Mouse (Mus musculus): ENCODE results near the gene Aldh2.
"Not testable (repeated sequence)": the region's sequence is repeated elsewhere in the genome, so short reads cannot be mapped to it uniquely, and the experiment has no call there.

The Aldh2 gene

DNA sequence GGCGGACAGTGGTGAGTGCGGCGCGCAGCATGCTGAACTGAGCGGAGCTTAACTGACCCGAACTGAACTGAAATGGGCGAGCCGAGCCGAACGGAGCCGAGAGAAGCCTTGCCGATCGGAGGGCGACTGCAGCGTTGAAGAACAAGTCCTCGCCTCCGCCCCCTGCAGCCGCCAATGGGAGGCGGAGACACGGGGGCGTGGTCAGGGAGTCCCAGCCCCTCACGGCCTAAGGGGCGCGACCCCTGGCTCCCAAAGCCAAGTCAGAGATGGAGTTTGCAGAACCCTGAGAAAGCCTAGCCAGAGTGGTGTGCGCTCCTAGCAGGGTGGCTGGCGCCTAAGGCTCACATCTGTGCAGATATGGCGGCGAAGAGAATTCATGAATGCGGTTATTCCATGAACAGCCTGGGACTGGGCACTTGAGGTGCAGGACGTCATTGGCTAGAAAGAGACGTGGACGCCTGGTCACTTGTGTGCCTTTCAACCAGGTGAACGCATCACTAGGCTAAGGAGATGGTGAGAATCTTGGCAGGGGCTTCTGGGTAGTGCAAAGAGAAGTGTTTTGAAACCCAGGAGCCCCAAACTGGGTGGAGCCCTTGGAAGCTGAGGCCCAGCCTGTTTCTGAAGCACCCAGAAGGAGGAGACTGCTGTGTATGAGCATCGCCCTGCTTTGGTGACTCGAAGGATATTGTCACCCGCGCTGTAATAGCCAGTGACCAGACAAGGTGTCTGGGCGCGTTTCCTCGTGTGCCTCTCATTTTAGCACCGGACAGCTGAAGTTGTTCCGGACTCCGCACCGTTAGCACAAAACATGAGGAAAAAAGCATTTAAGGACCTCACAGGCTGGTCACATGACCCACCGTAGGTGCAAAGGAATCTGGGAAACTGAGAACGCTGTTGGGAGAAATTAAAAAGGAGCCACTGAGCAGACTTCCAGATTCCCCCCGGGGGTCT, at the start of gene Aldh2:
Gene Aldh2 (minus strand): TSS at position 374 of the 951 bp plus-strand sequence.
- DNase-seq (ENCODE audit: low spot score), result peak; percentile 73

DNA sequence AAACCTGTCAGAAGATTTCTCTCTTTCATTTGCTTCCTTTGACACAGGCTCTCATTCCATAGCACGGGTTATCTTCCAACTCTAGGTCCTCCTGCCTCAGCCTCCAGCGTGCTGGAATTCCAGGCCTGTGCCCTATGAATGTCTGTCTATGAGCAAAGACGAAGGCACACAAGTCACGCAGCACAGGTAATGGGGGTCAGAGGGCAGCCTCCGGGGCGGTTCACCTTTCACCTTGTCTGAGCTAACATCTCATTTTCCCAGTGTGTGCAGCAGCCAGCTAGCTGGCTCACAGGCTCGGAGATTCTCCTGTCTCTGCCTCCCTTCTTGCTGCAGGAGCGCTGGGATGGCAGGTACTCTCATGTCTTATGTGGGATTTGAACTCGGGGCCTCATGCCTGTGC, 46.0 kb upstream of the Aldh2 start:
- DNase-seq (ENCODE audit: low spot score), result no peak

DNA sequence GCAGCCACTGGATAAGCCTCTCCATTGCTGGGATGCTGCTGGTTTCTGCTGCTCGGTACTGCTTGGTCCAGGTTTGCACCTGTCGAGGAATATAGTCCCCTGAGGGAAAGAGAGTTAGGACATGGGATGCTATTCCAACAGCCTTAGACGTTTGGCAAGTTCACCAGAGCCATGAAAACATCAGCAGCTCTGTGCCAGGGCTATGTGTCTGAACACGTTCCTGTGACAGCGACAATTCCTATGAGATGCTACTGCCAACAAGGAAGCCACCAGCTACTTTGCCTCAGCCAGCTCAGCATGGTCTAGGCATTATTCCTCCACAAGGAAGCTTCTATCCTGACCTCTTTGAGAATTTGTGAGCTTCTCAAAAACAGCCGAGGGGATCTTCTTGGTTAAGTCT, 43.7 kb upstream of the Aldh2 start:
- DNase-seq (ENCODE audit: low spot score), result no peak

DNA sequence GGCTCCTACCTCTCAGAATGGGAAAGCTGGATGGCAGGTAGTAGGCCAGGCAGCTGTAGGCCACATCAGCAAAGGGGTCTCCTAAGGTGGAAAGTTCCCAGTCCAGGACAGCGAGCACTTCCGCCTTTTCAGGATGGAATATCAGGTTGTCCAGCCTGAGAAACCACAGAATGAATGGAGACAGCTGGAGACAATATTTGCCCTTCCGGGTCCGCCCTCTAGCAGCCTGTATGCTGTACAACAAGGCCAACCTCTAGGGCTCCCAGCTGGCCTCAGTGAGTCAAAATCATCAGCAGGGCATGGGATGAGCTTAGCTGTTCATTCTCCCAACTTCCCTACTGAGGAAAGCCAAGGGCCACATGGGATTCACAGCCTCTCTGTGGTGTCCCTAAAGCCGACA, 41.0 kb upstream of the Aldh2 start:
- DNase-seq (ENCODE audit: low spot score), result no peak

DNA sequence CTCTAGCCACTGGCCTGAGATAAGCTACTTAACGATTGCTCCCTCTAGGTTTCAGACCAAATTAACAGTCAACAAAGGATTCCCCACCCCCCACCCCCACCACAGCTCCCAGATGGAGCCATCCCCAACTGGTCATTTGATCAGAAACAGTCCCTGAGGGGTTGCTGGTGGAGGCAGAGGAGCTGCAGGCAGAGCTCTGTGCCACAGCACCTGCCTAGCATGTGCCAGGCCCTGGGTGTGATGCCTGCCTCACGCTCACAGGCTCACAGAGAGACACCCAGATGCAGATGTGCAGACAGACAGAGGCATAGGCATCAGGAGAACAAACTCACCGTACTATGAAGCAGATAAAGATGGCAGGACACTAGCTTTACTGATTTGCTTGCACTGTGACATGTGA, 39.2 kb upstream of the Aldh2 start:
- no peak for DNase-seq (ENCODE audit: low spot score)

DNA sequence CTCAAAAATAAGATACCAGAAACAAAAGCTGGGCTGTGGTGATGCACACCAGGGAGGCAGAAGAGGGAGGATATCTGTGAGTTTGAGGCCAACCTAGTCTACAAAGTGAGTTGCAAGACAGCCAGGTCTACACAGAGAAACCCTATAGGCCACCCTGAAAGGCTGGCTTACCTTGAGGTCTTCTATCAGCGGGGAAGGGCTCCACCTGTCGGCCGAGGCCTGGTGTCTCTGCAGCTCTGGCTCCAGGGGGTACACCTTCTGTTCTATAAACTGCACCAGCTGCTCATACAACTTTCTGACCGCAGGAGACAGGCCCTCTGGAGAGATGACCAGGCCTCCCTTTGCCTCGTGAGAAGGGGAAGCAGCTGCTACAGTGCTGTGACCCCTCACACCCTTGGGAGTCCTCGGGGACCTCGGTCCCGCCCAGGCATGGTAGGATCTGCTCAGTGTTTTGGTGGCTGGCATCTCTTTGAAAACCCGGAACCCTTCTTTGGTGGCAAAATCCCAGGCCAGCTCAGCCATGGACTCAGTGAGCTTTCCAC, 37.6 kb upstream of the Aldh2 start:
- not testable (repeated sequence) for DNase-seq (ENCODE audit: low spot score)

DNA sequence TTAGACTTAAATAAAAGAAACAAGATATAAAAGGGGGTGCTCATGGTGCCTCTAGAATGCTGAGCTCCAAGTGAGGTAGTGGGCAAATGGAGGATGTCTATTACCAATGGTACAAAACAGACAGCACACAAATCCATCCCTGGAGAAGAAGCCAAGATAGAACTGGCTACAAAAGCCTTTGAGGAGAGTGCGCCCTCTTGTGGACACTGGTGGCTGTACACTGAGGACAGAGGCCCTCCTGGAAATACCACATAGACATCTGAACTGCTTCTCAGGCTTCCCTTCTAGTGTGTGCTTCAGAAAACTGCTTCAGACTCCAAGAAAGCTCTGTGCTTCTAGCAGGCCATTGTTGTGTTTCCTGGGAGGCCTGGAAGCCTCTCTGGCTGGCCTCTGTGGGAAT, 34.2 kb upstream of the Aldh2 start:
- DNase-seq (ENCODE audit: low spot score), result peak; percentile 63

DNA sequence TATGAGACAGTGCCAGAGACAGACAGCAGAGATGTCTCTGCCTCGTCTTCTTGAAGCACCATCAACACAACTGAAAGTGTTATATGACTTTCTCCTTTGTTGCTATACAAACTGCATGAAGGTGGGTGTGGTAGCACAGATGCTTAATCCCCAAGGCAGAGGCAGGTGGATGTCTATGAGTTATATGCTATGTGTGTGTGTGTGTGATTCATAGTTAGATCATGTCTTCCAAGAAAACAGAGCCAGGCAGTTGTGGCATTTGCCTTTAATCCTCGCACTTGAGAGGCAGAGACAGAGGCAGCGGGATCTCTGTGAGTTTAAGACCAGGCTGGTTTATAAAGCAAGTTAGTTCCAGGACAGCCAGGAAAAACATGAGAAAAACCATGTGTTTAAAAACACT, 29.6 kb upstream of the Aldh2 start:
- no peak for DNase-seq (ENCODE audit: low spot score)

DNA sequence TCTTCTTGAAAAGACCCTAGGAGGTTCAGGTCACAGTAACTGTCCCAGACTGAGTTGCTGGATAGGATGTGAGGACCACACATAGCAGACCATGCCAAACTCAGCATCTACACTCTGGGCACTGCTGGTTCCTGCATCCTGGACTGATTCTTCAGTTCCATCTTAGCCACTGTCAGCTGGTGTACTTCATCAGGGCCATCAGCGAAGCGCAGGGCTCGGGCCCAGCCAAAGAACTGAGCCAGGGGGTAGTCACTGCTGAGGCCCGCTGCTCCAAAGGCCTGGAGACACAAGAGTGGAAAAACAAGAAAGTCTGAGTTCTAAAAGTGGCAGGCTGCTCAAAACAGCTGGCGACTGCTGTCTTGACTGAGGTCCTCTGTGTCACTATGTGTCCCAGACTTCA, 27.5 kb upstream of the Aldh2 start:
- DNase-seq (ENCODE audit: low spot score), result no peak

DNA sequence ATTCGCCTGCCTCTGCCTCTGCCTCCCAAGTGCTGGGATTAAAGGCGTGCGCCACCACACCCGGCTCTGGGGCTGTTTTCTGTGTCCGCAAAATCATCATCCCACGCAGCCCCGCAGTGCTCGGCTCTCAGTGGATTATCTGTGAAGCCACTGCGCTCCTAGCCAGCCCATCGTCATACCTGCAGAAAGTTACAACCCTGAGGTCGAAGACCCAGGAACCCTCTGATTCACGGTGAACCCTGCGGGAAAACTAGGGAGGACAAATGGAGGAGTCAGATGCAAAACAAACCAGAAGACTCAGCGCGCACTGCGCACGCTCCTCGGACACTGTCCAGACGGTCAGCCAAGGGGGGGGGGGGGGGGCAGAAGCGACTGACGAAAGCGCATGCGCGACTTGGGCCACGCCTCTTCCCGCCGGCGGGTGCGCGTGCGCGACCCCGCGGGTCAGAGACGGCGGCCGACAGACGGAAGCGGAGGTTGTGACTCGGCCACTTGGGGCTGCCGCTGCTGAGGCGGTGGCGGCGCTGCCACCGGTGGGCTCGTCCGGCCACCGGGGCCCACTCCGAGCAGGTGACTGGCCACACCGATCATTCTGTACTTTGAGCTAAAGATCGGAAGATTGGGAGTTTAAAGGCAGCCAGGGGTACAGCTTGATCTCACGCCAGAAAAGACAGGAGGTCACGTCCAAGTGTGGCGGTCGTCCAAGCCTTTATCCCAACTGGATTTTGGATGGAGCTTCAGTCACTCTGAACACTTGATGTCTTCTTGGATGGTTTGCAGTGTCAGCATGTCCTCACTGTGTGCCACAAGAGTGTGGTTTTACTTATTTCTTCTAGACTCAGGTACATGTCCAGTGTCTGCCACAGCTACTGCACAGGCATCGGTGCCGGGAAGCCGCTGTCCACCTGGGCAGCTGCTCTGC, 25.2 kb upstream of the Aldh2 start, which contains the start of gene Acad12:
Gene Acad12 (minus strand): TSS at position 347 of the 922 bp plus-strand sequence.
- peak; percentile 65 for DNase-seq (ENCODE audit: low spot score)

DNA sequence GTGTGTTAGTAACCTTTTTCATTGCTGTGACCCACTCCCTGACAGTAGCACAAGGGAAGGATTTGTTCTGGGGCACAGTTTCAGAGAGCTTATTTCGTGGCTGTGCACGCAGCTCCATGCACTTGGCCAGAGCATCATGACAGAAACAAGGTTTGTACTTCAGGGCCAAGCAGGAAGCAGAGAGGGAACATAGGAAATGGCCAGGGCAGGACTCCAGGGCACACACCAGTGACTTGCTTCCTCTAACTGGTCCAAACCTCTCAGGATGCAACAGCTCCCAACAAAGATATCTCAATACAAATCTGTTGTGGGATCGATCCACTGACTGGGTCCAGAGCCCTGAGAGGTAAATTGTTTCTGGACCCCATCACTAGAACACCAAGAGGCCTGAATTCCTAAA, 21.3 kb upstream of the Aldh2 start:
- not testable (repeated sequence) for DNase-seq (ENCODE audit: low spot score)

DNA sequence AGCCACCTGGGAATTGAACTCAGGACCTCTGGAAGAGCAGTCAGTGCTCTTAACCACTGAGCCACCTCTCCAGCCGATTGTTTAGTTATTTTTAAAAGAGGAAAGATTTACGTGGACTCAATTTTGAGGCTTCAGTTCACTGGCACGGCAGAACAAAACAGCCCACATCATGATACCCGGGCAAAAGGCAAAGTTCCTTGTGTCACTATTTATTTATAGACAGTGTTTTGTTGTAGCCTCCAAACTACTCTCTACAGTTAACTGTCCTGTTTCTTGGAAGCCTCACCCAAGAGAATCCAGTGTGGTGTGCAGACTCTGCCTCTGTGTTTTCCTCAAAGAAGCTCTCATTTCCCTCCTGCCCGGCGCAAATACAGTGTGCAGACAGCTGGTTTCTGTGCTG, 18.4 kb upstream of the Aldh2 start:
- no peak for DNase-seq (ENCODE audit: low spot score)

DNA sequence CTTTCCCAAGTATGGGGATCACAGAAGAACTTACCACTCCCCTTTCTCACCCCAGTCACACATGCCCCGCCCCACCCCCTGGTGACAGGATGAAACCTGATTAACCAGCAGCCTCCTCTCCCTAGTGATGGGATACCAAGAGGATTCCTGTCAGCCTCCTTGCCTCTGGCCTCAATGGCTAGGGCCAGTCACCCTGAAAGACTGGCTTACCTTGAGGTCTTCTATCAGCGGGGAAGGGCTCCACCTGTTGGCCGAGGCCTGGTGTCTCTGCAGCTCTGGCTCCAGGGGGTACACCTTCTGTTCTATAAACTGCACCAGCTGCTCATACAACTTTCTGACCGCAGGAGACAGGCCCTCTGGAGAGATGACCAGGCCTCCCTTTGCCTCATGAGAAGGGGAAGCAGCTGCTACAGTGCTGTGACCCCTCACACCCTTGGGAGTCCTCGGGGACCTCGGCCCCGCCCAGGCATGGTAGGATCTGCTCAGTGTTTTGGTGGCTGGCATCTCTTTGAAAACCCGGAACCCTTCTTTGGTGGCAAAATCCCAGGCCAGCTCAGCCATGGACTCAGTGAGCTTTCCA, 16.0 kb upstream of the Aldh2 start:
- not testable (repeated sequence) for DNase-seq (ENCODE audit: low spot score)

DNA sequence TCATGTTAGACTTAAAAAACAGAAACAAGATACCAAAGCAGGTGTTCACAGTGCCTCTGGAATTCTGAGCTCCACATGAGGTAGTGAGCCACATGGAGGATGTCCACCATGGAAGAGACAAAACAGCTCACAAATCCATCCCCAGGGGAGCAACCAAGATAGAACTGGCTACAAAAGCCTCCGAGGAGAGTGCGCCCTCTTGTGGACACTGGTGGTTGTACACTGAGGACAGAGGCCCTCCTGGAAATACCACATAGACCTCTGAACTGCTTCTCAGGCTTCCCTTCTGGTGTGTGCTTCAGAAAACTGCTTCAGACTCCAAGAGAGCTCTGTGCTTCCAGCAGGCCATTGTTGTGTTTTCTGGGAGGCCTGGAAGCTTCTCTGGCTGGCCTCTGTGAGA, 12.5 kb upstream of the Aldh2 start:
- peak; percentile 70 for DNase-seq (ENCODE audit: low spot score)

DNA sequence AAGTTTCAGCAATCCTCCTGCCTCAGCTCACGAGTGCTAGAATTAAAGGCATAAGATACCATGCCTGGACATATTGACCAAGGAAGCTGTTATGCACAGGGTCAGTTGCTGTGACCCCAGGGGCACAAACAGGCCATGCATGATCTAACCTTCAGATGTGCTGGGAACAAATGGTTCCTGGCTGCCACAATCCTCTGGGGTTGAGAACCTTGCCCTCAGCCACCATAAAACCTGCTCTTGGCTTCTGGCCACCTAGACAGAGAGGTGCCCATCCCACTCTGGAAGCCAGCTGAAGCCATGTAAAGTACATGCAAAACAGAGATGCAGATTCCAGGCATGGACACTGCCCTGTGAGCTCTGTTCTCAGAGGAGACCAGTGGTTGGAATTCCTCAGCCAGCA, 10.2 kb upstream of the Aldh2 start:
- not testable (repeated sequence) for DNase-seq (ENCODE audit: low spot score)

DNA sequence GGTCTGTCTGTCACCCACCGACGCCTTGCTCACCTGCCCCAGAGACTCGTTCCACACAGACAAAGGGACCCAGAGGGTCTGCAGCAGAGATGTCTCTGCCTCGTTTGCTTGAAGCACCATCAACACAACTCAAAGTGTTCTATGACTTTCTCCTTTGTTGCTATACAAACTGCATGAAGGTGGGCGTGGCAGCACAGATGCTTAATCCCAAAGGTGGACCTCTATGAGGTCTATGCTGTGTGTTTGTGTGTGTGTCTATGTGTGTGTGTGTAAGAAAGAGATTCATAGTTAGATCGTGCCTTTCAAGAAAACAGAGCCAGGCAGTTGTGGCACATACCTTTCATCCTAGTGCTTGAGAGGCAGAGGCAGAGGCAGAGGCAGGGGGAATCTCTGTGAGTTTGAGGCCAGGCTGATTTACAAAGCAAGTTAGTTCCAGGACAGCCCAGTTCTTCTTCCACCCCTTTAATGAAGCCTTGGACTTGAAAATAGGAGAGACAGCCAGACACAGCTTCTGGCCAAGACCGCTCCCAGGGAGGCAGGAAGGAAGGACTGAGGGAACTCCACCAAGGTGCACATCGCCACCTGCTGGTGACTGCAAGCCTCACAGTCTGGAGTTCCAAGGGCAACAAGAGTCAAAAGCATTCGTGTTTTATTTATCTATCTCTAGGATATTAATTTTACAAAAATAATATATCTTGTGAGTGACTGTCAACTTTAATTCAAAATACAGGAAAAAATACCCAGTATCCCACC, 8.1 kb upstream of the Aldh2 start:
- peak; percentile 75 for DNase-seq (ENCODE audit: low spot score)

DNA sequence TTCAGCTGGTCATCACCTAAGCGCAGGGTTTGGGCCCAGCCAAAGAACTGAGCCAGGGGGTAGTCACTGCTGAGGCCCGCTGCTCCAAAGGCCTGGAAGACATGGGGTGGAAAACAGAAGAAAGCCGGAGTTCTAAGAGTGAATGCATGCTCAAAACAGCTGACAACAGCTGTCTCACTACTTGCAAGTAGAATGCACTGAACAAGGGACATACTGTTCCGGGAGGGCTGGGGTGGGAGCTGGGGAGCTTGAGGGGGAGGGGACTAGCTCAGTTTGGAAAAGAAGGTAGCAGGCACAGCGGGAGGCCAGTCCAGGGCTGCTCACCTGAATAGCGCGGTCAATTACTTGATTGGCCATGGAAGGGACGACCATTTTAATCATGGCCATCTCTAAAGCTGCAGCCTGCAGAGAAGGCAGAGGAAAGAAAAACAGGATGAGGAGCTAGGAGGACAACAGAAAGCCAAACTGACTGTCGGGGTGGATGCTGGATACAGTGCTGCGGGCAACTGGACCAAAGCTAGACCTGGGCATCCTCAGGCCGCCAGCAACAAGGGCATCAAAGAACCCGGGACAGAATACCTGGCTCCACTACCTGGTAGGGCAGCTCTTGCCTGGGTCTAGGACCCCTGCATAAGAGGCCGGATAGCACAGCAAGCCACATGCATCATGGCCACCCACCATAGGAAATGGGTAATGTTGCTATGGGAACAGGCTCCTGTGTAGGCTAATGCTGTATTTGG, 5.4 kb upstream of the Aldh2 start:
- no peak for DNase-seq (ENCODE audit: low spot score)

DNA sequence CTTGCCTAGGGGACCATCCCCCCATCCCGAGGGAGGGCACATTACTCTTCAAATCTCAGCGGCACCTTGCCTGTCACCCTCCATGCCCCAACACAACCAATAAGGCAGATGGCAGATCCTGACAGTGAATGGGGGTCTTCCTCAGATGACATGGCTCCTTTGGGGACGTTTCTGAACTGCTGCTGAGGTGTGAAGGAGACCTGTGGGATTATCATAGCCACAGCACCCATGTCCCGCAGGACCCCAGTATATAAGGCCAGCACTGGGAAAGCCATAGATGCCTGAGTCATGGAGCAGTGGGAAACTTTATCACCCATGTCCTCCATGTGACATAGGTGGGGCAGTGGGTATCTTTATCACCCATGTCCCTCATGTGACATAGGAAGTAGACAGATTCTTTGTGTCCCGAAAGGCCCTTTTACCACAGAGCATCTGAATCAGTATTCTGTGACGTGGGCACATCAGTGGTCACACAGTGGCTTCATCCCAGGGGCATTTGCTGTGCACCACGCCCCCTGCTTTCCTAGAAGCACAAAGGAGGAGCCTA, 4.4 kb upstream of the Aldh2 start:
- no peak for DNase-seq (ENCODE audit: low spot score)

DNA sequence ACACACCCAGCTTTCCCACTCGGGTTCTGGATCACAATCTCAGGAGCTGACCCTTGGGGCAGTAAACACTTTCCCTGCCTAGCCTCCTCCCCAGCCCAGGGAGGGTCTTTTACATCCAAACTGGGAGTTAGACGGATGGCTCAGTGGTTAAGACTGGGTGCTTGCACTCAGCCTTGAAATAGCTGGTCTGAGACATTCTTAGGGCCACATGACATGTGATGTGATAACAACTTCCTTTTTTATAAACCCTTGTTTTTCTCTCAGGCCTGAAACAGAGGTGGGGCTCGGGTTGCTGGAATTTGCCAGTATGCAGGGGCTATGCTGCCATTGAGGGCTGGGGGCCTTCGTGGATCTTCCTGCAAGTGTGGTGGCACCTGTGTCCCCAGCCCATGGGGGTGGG, 3.7 kb upstream of the Aldh2 start:
- no peak for DNase-seq (ENCODE audit: low spot score)

DNA sequence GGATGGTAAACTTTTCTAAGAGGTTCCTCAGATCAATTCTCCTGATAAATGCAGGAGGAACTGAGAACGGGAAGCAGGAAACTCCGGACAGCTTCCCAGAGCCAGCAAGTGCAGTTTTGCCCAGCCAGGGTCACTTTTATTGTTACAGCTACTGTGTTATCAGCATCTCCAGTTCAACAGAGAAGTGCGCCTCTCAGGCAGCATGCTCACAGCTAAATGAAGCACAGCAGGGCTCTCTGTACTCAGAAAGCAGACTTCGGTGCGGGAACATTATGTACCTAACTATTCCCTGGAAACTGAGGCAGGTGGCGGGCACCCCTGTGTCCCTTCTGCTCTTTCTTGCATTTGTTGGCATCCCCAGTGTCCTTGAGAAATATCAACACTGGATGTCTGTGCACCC, 2.6 kb upstream of the Aldh2 start:
- no peak for DNase-seq (ENCODE audit: low spot score)
